Mouse (Mus musculus): Measurements from ENCODE around the gene Il27.
A peak's percentile ranks its signal among the peaks of the same experiment; 100 is the strongest.
"Not testable (repeated sequence)": the region's sequence is repeated elsewhere in the genome, so short reads cannot be mapped to it uniquely, and the experiment has no call there.

The Il27 gene

DNA sequence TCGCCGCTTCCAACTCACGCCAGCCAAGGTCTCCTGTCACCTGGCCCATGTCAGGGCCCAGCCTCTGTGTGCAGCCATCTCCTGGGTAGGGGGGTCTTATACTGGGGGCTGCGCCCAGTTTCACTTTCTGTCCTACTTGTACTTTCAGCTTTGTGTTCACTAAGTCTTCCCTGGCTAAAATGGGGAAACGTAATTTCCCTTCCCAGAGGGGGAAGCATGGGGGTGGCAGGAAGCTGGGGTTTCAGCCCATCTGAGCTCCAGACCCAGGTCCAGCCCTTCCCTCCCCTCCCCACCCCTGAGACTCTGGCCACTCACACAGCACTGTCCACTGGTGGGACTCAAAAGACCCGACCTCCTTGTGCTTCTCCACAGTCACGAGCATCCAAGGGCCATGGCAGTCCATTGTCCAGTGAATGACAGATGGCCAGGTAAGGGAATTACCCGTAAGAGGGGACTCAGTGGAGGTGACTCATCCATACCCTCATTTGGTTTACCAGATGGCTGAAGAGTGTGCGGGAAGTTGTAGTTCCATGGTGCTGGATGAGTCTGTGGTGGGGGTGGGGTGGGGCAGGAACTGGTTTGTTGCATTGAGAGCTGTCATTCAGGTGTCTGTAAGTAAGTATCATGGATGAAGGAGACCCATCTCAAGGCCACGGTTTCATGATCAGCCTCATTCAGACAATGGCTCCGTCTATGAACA, at the start of gene Il27:
Il27 (minus strand) TSS at position 80 of the 700 bp plus-strand sequence.
- DNase-seq (ENCODE audit: low spot score in 2 of 2), result no peak

DNA sequence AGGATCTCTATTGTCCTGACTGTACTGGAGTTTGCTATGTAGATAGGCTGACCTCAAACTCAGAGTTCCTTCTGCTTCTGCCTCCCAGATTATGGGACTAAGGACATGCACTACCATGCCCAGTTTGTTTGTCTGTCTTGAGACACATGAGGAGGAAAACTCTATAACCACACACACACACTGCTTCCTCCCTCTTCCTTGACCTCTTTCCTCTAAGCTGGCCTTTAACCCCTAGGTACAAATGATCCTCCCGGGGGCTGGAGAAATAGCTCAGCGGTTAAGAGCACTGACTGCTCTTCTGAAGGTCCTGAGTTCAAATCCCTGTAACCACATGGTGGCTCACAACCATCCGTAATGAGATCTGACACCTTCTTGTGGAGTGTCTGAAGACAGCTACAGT, 49.6 kb upstream of the Il27 start:
- no peak for DNase-seq (ENCODE audit: low spot score in 2 of 2)

DNA sequence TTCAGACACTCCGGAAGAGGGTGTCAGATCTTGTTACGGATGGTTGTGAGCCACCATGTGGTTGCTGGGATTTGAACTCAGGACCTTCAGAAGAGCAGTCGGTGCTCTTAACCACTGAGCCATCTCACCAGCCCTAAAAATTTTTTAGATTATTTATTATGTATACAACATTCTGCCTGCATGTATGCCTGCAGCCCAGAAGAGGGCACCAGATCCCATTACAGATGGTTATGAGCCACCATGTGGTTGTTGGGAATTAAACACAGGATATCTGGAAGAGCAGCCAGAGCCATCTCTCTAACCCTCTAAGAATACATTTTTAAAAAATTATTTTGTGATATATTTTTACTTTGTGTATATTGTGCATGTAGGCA, 48.5 kb upstream of the Il27 start:
- not testable (repeated sequence) for DNase-seq (ENCODE audit: low spot score in 2 of 2)

DNA sequence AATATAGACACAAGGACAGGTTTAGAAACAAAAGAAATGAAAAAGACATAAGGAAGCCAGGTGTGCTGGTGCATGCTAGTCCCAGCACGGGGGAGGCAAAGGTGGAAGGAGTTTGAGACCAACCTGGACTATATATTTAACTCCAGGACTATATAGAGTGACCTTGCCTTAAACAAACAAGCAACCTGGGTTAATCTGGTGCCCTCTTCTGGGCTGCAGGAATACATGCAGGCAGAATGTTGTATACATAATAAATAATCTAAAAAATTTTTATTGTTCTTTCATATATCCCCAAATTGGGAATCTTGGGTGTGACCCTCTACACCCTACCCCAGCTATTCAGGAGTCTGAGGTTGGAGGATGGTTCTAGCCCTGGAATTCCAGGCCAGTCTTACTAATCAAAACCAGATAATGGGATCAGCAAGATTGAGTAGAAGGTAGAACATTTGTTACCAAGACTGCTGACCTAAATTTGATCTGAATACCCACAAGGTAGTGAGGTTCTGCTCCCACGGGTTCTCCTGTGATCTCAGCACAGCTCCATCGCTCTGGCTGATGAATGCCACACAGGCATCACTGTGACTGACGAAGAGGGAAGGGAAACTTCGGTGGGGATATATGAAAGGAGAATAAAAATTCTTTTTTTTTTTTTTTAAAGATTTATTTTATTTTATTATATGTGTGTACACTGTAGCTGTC, 48.0 kb upstream of the Il27 start:
- DNase-seq (ENCODE audit: low spot score in 2 of 2), result no peak

DNA sequence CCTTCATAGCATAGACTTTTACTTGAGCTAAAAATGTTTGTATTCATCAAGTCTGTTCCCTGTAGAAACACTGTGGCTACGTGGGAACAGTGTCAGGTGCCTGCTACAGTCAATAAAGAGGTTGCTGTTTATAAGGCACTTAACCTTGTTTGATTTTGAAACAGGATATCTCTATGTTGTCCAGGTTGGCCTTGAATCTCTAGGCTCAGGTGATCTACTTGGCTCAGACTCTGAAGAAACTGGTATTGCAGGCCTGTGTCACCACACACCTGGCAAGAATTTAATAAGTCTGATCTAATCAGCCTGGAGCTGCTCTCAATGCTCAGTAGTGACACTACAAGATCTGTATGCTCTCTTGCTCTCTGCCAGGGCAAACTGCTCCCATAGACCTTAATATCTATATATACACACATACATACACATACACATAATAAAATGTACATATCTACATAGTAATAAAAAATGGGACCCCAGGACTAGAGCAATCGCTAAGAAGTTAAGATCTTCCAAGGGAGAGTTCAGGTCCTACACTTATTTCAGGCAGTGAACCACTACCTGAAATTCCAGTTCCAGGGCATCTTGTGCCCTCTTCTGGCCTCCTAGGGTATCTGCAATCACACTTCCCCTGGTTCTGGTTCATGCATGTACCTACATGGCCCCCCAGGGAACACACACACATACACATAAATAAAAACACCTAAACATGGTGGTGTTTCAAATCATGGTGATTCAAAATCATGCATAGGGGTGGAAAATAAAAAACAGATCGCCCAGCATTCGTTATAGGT, 42.2 kb upstream of the Il27 start:
- DNase-seq (ENCODE audit: low spot score in 2 of 2), result peak in 1 of 2 experiments; percentile 28

- DNase-seq (ENCODE audit: low spot score in 2 of 2), result no peak
Measured at GRCm38 (mm10) chr7:126635375-126635774, 40.6 kb upstream of the Il27 start.

GRCm38 (mm10) chr7:126632478-126632877, 37.7 kb upstream of the Il27 start:
- no peak for DNase-seq (ENCODE audit: low spot score in 2 of 2)

GRCm38 (mm10) chr7:126630824-126631518, 36.2 kb upstream of the Il27 start, which contains the start of gene Nupr1:
Gene Nupr1 (minus strand): TSS chr7:126630861.
- no peak for DNase-seq (ENCODE audit: low spot score in 2 of 2)

DNA sequence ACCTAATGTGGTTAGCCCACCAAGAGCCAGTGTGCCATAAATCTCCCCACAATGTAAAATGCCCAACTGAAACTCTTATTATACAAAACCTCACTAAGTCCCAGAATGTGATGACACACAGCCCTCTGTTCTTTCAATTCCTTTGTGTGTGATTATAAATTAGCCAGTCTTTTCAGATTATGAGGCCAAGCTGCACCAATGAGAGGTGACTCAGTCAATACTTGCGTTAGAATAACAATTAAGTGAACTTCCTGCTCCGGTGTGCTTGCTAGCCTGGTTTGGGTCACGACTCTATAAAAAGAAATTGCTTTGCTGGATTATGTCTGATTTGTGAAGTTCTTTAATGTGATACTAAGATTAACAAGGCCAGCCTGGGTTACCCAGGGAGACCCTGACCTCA, 35.2 kb upstream of the Il27 start:
- no peak for DNase-seq (ENCODE audit: low spot score in 2 of 2)

DNA sequence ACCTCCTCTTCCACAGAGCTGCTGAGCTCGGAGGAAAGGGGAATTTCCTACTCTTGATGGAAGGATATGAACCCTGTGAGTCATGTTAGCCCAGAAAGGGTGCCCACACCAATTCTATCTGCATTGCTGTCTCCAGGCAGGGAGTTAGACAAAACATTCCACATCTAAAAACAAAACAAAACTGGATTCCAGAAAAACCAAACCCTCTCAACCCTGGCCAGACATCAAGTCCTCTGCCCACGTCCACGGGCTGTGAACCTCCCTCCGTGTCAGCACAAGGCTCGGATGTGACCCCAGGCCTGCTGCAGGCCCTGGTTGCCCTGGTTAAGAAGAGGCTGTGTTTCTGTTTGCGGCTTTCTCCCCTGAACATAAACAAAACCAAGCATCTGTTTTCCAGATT, 33.4 kb upstream of the Il27 start:
- DNase-seq (ENCODE audit: low spot score in 2 of 2), result no peak

DNA sequence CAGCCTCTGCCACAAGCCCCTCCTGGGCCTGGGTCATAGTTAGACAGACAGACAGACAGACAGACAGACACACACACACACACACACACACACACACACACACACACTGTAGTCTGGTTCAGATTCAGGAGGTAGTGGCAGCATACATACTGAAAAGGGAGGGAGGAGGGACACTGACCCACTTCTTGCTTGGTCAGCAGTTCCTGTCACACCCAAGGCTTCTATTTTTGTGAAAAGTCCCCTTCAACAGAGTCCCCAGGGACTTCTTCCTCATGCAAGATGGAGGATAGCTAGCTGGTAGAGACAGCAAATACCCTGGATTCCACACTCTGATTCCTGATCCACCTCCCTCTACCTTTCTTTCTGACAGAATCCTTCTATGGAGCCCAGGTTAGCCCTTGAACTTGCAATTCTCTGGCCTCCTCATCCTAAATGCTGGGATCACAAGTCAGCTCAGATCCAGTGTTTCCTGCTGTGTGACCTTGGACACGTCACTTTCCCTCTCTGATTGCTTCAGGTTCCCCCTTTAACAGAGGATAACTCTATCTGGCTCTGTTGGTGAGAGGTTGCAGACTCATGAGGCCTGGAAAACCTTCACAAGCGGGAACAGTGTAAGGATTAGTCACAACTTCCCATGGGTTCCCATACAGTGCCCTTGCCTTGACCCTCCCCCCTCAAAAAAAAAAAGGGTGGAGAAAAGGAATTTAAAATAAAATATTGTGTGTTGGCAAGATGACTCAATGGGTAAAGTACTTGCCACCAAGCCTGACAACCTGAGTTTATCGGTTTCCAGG, 31.3 kb upstream of the Il27 start:
- DNase-seq (ENCODE audit: low spot score in 2 of 2), result no peak

- DNase-seq (ENCODE audit: low spot score in 2 of 2), result peak; percentile 40 to 41
Measured at GRCm38 (mm10) chr7:126625369-126625768, 30.6 kb upstream of the Il27 start.

- DNase-seq (ENCODE audit: low spot score in 2 of 2), result no peak
Measured at GRCm38 (mm10) chr7:126624774-126625173, 30.0 kb upstream of the Il27 start.

DNA sequence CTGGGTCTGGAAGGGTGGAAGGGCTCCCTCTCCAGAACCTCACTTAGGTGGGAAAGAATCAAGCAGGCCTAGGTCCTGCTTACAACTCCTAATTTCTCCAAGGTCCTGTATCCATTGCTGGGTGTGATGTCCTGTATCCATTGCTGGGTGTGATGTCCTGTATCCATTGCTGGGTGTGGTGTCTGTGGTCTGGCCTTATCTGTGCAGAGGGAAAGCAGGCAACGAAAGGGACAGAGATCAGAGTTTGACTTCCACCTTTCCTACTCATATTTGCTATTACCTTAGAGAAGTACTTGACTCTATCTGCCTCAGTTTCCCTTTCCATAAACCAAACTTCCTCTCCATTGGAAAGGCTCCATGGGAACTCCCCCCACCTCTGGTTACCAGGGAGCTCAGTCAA, 28.6 kb upstream of the Il27 start:
- DNase-seq (ENCODE audit: low spot score in 2 of 2), result no peak

GRCm38 (mm10) chr7:126621452-126622359, 27.0 kb upstream of the Il27 start:
- DNase-seq (ENCODE audit: low spot score in 2 of 2), result no peak

DNA sequence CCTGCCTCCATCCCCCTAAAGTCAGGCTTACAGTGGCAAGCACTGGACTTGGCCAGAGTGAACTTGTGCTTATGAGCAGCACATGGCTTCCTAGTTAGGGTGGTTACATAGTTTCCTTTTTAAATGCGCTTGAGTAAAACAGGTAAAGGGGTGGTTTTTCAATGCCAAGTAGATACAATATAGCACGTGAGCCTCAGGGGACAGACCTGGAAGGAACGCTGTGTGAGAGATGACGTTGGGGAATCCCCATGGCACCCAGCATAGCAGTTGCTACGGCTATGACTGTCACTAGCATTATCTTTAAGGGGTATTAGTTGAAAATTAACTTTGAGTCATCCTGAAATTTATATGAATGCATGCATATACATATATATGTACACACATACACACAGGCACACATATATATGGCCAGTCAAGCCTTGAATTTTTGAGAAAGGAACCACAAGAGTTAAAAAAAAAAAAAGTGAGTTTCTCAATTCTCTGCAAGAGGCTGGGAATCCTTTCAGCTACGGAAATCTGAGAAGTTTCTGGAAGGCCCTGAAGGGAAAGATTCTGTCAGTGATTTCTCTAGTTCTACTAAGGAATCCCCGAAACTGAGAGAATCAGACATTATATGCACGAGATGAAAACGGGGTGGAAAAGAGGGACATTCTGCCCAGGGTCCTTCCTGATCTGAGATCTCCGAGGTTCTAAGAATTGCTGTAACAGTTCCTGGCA, 25.0 kb upstream of the Il27 start:
- DNase-seq (ENCODE audit: low spot score in 2 of 2), result no peak

GRCm38 (mm10) chr7:126616707-126617106, 22.0 kb upstream of the Il27 start:
- no peak for DNase-seq (ENCODE audit: low spot score in 2 of 2)

DNA sequence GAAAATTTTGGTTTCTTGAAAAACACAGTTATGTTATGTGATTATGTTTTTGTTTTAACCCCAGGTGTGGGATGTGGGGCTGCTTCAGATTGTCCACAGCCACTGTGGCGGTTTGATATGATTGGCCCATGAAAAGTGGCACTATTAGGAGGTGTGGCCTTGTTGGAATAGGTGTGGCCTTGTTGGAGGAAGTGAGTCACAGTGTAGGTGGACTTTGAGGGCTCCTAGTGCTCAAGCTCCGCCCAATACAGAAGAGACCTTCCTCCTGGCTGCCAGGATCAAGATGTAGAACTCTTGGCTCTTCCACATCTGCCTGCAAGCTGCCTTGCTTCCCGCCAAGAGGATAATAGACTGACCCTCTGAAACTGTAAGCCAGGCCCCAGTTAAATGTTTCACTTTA, 18.0 kb upstream of the Il27 start:
- DNase-seq (ENCODE audit: low spot score in 2 of 2), result no peak

DNA sequence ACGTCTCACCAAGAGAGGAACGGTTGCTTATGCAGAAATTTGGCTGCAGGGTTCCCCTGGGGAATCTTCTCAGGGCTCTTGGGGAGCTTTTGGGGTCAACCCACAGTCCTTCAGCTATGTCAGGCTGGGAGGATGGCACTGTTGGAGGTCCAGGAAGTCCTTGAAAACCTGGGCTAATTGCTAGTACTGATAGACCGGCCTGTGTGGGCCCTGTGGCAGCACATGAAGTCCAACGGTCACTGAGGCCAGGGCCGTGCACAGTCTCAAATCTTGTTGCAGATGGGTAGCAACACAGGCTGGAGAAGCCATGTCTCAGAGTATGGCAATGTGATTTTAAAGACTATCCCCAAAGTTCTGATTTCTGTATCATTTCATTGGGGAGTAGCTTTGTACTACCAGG, 13.1 kb upstream of the Il27 start:
- DNase-seq (ENCODE audit: low spot score in 2 of 2), result no peak

DNA sequence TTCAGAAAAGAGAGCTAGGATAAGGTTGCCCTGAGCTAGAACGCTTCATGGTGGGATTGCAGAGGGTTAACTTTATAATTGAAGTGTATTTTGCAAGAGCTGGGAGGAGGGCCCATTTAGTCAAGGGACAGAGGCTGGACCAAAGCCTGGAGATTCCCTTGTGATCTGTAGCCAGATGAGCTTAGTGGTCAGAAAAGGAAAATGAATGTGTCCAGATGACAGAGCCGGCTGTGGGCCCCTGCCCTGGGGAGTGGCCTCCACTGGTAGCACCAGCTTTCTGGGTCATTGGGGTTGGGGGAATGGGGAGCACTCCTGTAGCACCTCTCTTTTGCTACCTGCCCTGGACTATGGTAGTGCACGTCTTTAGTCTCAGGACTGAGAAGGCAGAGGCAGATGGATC, 12.3 kb upstream of the Il27 start:
- DNase-seq (ENCODE audit: low spot score in 2 of 2), result no peak

All from frontal cortex, postnatal 10 days (tissue).